ENCODE assay signal across 8 mouse cellular contexts in genomic region chr15:78984286-78984778, GRCm38 (mm10). TPM values are rescaled to one million over a fixed set of nuclear protein-coding genes. Genes with fewer than 3 reads are reported as not detected.
A peak's percentile ranks its signal among the peaks of the same experiment; 100 is the strongest.
DNase-seq lines count a peak whose midpoint lies in the region; ATAC-seq lines count a peak whose summit lies in the region.

No protein-coding gene starts in this region.

- H3K4me2 ChIP-seq in kidney, embryonic 15.5 days: peak overlapping the region; percentile 79
- peak overlapping the region; percentile 83 for H3K4me2 ChIP-seq in hindbrain, embryonic 12.5 days (replicated peaks)
- H3K4me2 ChIP-seq in midbrain, embryonic 16.5 days (ENCODE audit: low read length): peak overlapping the region; percentile 67; the same call in 1 of the 2 replicates

- peak overlapping the region; percentile 96 for H3K27ac ChIP-seq in kidney, embryonic 15.5 days
- H3K27ac ChIP-seq in embryonic facial prominence, embryonic 10.5 days (replicated peaks): peak overlapping the region; percentile 93
- H3K27ac ChIP-seq in hindbrain, embryonic 12.5 days: peak overlapping the region; percentile 40; the same call in 1 of the 2 replicates
- no peak overlapping the region for H3K27ac ChIP-seq in midbrain, embryonic 16.5 days (ENCODE audit: low read length)

- DNase-seq in kidney, postnatal 25 days: no peak
- no peak for DNase-seq in embryonic facial prominence, embryonic 10.5 days (ENCODE audit: low spot score)
- DNase-seq in spleen, postnatal 4 days (ENCODE audit: low spot score in 2 of 2): no peak
- DNase-seq in right cerebral cortex, postnatal 10 days (ENCODE audit: low spot score in 2 of 2): no peak
- DNase-seq in frontal cortex, postnatal 10 days (ENCODE audit: low spot score in 2 of 2): no peak

- H3K9me3 ChIP-seq in kidney, embryonic 15.5 days (replicated peaks): no peaks in the 10 kb centered on the region
- no peaks in the 10 kb centered on the region for H3K9me3 ChIP-seq in embryonic facial prominence, embryonic 10.5 days
- no peaks in the 10 kb centered on the region for H3K9me3 ChIP-seq in hindbrain, embryonic 12.5 days (replicated peaks)
- H3K9me3 ChIP-seq in midbrain, embryonic 16.5 days (replicated peaks; ENCODE audit: control insufficient read depth, low read length, poor library complexity, severe bottlenecking): no peaks in the 10 kb centered on the region

- WGBS in kidney, embryonic 15.5 days: 15% methylated on average over 5 of the region's 5 CpGs
- WGBS in embryonic facial prominence, embryonic 10.5 days: 48% methylated on average over 5 of the region's 5 CpGs
- 41% methylated on average over 5 of the region's 5 CpGs for WGBS in hindbrain, embryonic 12.5 days
- WGBS in midbrain, embryonic 16.5 days: 54% methylated on average over 5 of the region's 5 CpGs

- no peak overlapping the region for H3K9ac ChIP-seq in kidney, embryonic 15.5 days
- peak overlapping the region; percentile 73 for H3K9ac ChIP-seq in hindbrain, embryonic 12.5 days
- no peak overlapping the region for H3K9ac ChIP-seq in midbrain, embryonic 16.5 days (ENCODE audit: low read depth, low read length)

- peaks cover 20% of the 10 kb centered on the region for H3K36me3 ChIP-seq in kidney, embryonic 15.5 days
- H3K36me3 ChIP-seq in embryonic facial prominence, embryonic 10.5 days (replicated peaks): peaks cover 32% of the 10 kb centered on the region
- peaks cover 11% of the 10 kb centered on the region; the same call in 1 of the 2 replicates for H3K36me3 ChIP-seq in hindbrain, embryonic 12.5 days
- no peaks in the 10 kb centered on the region for H3K36me3 ChIP-seq in midbrain, embryonic 16.5 days (ENCODE audit: control insufficient read depth, insufficient read depth, low read length)

- ATAC-seq in kidney, embryonic 15.5 days (replicated peaks; ENCODE audit: low FRiP score): no peak
- ATAC-seq in hindbrain, embryonic 12.5 days (ENCODE audit: low FRiP score): no peak
- ATAC-seq in midbrain, embryonic 16.5 days: no peak

- H3K4me1 ChIP-seq in kidney, embryonic 15.5 days: peaks cover 69% of the 10 kb centered on the region
- H3K4me1 ChIP-seq in embryonic facial prominence, embryonic 10.5 days: peaks cover 69% of the 10 kb centered on the region
- peaks cover 39% of the 10 kb centered on the region for H3K4me1 ChIP-seq in hindbrain, embryonic 12.5 days
- H3K4me1 ChIP-seq in midbrain, embryonic 16.5 days (ENCODE audit: control insufficient read depth, insufficient read depth, low read length): peaks cover 9% of the 10 kb centered on the region; the same call in 1 of the 2 replicates

- peak overlapping the region; percentile 78 for H3K4me3 ChIP-seq in kidney, embryonic 15.5 days (replicated peaks)
- peak overlapping the region; percentile 95 for H3K4me3 ChIP-seq in embryonic facial prominence, embryonic 10.5 days
- H3K4me3 ChIP-seq in hindbrain, embryonic 12.5 days: peak overlapping the region; percentile 56
- H3K4me3 ChIP-seq in midbrain, embryonic 16.5 days (ENCODE audit: low read depth, low read length): no peak overlapping the region

- H3K27me3 ChIP-seq in kidney, embryonic 15.5 days: no peaks in the 10 kb centered on the region
- H3K27me3 ChIP-seq in embryonic facial prominence, embryonic 10.5 days (replicated peaks; ENCODE audit: low read depth, poor library complexity, severe bottlenecking): no peaks in the 10 kb centered on the region
- H3K27me3 ChIP-seq in hindbrain, embryonic 12.5 days: no peaks in the 10 kb centered on the region
- no peaks in the 10 kb centered on the region for H3K27me3 ChIP-seq in midbrain, embryonic 16.5 days (ENCODE audit: control insufficient read depth, insufficient read depth, low read depth, low read length)

RNA-seq across cellular contexts. Expression of gene Triobp, which starts 36.8 kb away (rescaled TPM):
- polyA plus RNA-seq in kidney, embryonic 15.5 days (2015; fragmentation: Nextera tagmentation; extraction: Ambion mirVana): 62.9 and 66.6 TPM in 2 replicates
- 46.7 and 49.4 TPM in 2 replicates for polyA plus RNA-seq in embryonic facial prominence, embryonic 10.5 days (2016; fragmentation: Nextera tagmentation; extraction: Ambion mirVana)
- 44.7 and 52.4 TPM in 2 replicates for polyA plus RNA-seq in hindbrain, embryonic 12.5 days (2016; fragmentation: Nextera tagmentation; extraction: Ambion mirVana)
- 40.9 and 48.8 TPM in 2 replicates for polyA plus RNA-seq in midbrain, embryonic 16.5 days (2015; fragmentation: Nextera tagmentation; extraction: Ambion mirVana)

RNA-seq across cellular contexts. Expression of gene H1f0, which starts 43.9 kb away (rescaled TPM):
- 513 and 545 TPM in 2 replicates for polyA plus RNA-seq in kidney, embryonic 15.5 days (2015; fragmentation: Nextera tagmentation; extraction: Ambion mirVana)
- polyA plus RNA-seq in embryonic facial prominence, embryonic 10.5 days (2016; fragmentation: Nextera tagmentation; extraction: Ambion mirVana): 371 and 392 TPM in 2 replicates
- polyA plus RNA-seq in hindbrain, embryonic 12.5 days (2016; fragmentation: Nextera tagmentation; extraction: Ambion mirVana): 456 and 488 TPM in 2 replicates
- polyA plus RNA-seq in midbrain, embryonic 16.5 days (2015; fragmentation: Nextera tagmentation; extraction: Ambion mirVana): 167 and 180 TPM in 2 replicates

RNA-seq across cellular contexts. Expression of gene Nol12, which starts 49.6 kb away (rescaled TPM):
- polyA plus RNA-seq in kidney, embryonic 15.5 days (2015; fragmentation: Nextera tagmentation; extraction: Ambion mirVana): 54.6 and 58.9 TPM in 2 replicates
- 69.2 and 71.5 TPM in 2 replicates for polyA plus RNA-seq in embryonic facial prominence, embryonic 10.5 days (2016; fragmentation: Nextera tagmentation; extraction: Ambion mirVana)
- polyA plus RNA-seq in hindbrain, embryonic 12.5 days (2016; fragmentation: Nextera tagmentation; extraction: Ambion mirVana): 53.8 and 60.0 TPM in 2 replicates
- 66.3 and 67.6 TPM in 2 replicates for polyA plus RNA-seq in midbrain, embryonic 16.5 days (2015; fragmentation: Nextera tagmentation; extraction: Ambion mirVana)

RNA-seq across cellular contexts. Expression of gene Galr3, which starts 57.4 kb away (rescaled TPM):
- 0.12 and 0.30 TPM in 2 replicates for polyA plus RNA-seq in kidney, embryonic 15.5 days (2015; fragmentation: Nextera tagmentation; extraction: Ambion mirVana)
- polyA plus RNA-seq in embryonic facial prominence, embryonic 10.5 days (2016; fragmentation: Nextera tagmentation; extraction: Ambion mirVana): not detected in 2 replicates
- not detected in 2 replicates for polyA plus RNA-seq in hindbrain, embryonic 12.5 days (2016; fragmentation: Nextera tagmentation; extraction: Ambion mirVana)
- not detected in 2 replicates for polyA plus RNA-seq in midbrain, embryonic 16.5 days (2015; fragmentation: Nextera tagmentation; extraction: Ambion mirVana)

RNA-seq across cellular contexts. Expression of gene Lgals1, which starts 57.8 kb away (rescaled TPM):
- 761 and 838 TPM in 2 replicates for polyA plus RNA-seq in kidney, embryonic 15.5 days (2015; fragmentation: Nextera tagmentation; extraction: Ambion mirVana)
- polyA plus RNA-seq in embryonic facial prominence, embryonic 10.5 days (2016; fragmentation: Nextera tagmentation; extraction: Ambion mirVana): 241 and 316 TPM in 2 replicates
- polyA plus RNA-seq in hindbrain, embryonic 12.5 days (2016; fragmentation: Nextera tagmentation; extraction: Ambion mirVana): 569 and 595 TPM in 2 replicates
- polyA plus RNA-seq in midbrain, embryonic 16.5 days (2015; fragmentation: Nextera tagmentation; extraction: Ambion mirVana): 51.7 and 53.2 TPM in 2 replicates
